Mouse (Mus musculus) lung, adult 2 months (tissue): Measurements from ENCODE around the gene Tns2.

Experiments used
- CTCF ChIP-seq: fragments of 200-500 bp; IDR thresholded peaks from 2 replicates; pipeline ENCODE4 v1.5.1; 2011; ENCODE audit warnings: mild to moderate bottlenecking, low read length, control low read depth; ENCODE audit not compliant: insufficient read depth
- POLR2A ChIP-seq: fragments of 200-500 bp; IDR thresholded peaks from 2 replicates; pipeline ENCODE4 v1.6.1; 2011; ENCODE audit warnings: low read depth, mild to moderate bottlenecking, control low read depth, low read length, borderline replicate concordance; ENCODE audit errors: extremely low read depth

GRCm38 (mm10) chr15:102119831-102120170, 19.6 kb downstream of the Tns2 start:
- TF ChIP-seq POLR2A (no peak), CTCF (no peak)
